Mouse (Mus musculus): ENCODE data around the gene Mfge8. TPM values are rescaled to one million over a fixed set of nuclear protein-coding genes. Genes with fewer than 3 reads are reported as not detected.
A peak's percentile ranks its signal among the peaks of the same experiment; 100 is the strongest.

Mfge8 gene
- polyA plus RNA-seq (2015; fragmentation: Nextera tagmentation; extraction: Ambion mirVana), result 172 and 174 TPM in 2 replicates

DNA sequence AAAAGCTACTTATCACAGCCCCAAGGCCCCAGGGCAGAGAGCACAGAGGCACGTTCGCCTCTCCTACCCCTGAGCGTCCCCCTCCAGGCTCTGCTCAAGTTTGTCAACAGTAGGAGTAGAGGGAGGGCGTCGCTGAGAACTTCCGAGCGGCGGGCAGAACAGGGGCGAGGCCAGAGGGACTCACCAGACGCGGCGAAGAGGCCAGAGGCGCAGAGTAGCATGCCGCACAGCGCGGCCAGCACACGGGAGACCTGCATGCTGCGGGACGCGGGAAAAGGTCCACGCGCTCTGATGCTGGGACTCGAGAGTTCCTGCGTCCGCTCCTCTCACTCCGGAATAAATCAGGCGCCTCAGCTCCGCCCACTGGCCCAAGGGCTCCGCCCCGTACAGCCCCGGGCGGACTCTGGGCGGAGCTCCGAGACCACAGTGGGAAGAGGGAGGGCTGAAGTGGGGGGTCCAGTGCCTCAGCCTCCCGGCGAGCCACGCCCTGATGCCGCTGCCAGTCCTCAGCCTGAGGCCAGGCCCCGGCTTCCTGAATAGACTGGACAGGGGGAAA is at the start of gene Mfge8:
TSS of gene Mfge8 (minus strand) at position 350 of the 556 bp plus-strand sequence.
- WGBS, result under 1% methylated on average over 39 of the region's 39 CpGs
- H3K4me2 ChIP-seq (replicated peaks), result peak within 1 kb of the TSS; percentile 79
- H3K27ac ChIP-seq, result peak within 1 kb of the TSS; percentile 73
- peaks cover 15% of the 10 kb centered on the region for H3K4me1 ChIP-seq (replicated peaks)
- peak within 1 kb of the TSS; percentile 67 for H3K9ac ChIP-seq
- no peaks in the 10 kb centered on the region for H3K36me3 ChIP-seq
- peak; percentile 97 for ATAC-seq
- H3K9me3 ChIP-seq, result no peaks in the 10 kb centered on the region
- H3K27me3 ChIP-seq (replicated peaks), result no peaks in the 10 kb centered on the region
- peak within 1 kb of the TSS; percentile 66 for H3K4me3 ChIP-seq (replicated peaks)

- WGBS, result 79% methylated on average over 16 of the region's 16 CpGs
- Histone ChIP-seq H3K4me1 (replicated peaks) (no peaks in the 10 kb centered on the region), H3K9me3 (no peaks in the 10 kb centered on the region), H3K4me3 (replicated peaks) (no peak overlapping the region), H3K9ac (no peak overlapping the region), H3K4me2 (replicated peaks) (no peak overlapping the region), H3K27ac (no peak overlapping the region), H3K27me3 (replicated peaks) (no peaks in the 10 kb centered on the region), H3K36me3 (no peaks in the 10 kb centered on the region)
- no peak for ATAC-seq
Measured at GRCm38 (mm10) chr7:79194560-79195413, 45.9 kb upstream of the Mfge8 start.

DNA sequence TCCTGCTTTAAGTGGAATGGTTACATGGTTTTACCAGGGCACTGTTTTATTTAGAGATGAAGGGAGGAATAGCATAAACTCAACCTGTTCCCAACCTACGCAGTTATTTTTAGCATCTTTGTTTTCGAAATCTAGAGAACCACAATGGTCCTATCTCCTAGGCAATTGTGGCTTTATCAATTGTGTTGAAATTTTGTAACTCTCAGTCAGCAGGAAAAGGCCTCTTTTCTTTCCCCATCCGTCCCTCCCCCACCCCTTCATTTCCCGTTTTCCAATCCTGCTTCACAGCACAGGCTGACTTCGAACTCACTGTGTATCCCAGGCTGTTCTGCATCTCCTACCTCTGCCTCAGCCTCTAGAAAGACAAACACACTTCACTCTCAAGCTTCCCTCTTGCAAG is 45.1 kb upstream of the Mfge8 start:
- no peak overlapping the region for H3K4me3 ChIP-seq (replicated peaks)
- H3K27me3 ChIP-seq (replicated peaks), result no peaks in the 10 kb centered on the region
- no peak for ATAC-seq
- no peaks in the 10 kb centered on the region for H3K36me3 ChIP-seq
- no peaks in the 10 kb centered on the region for H3K4me1 ChIP-seq (replicated peaks)
- no peak overlapping the region for H3K27ac ChIP-seq
- no peak overlapping the region for H3K4me2 ChIP-seq (replicated peaks)
- WGBS, result 62% methylated on average over 5 of the region's 5 CpGs
- no peak overlapping the region for H3K9ac ChIP-seq
- no peaks in the 10 kb centered on the region for H3K9me3 ChIP-seq

DNA sequence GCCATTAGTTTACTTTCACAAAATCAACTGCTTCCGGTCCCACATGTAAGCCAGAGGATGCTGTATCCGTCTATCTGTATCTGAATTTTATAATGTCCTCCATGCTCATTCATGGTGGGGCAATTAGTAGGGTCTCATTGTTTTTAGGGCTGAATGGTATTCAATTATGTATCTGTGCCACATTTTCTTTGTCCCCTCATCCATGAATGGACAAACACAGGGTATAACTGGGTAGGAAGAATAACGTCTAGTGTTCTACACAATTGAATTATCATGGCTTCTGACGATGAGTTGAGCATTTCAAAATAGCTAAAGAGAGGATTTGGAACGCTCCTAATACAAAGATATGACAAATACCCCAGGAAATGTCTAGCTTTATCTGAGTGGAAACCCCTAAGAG is 42.6 kb upstream of the Mfge8 start:
- Histone ChIP-seq H3K4me1 (replicated peaks) (no peaks in the 10 kb centered on the region), H3K4me3 (replicated peaks) (no peak overlapping the region), H3K4me2 (replicated peaks) (no peak overlapping the region), H3K27me3 (replicated peaks) (no peaks in the 10 kb centered on the region), H3K9ac (no peak overlapping the region), H3K9me3 (no peaks in the 10 kb centered on the region), H3K27ac (no peak overlapping the region), H3K36me3 (no peaks in the 10 kb centered on the region)
- WGBS, result 71% methylated on average over 5 of the region's 5 CpGs
- no peak for ATAC-seq

DNA sequence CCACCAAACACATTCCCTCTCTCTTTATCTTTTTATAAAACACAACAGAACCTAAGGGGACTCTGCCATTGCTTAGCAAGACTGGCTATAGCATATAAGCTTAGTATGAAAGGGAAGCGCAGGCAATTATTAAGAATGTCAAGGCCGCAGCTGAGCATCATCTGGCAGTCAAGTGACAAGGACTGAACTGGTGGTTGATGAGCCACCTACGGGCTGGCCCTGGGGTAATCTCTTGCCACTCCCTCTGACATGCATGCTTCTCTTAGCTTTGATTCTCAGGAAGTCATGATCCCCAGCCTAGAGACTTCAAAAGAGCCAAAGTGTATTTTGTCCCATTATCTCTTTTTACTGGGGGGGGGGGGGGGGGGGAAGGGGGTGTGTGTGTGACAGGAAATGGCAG is 41.7 kb upstream of the Mfge8 start:
- 37% methylated on average over 3 of the region's 3 CpGs for WGBS
- no peak overlapping the region for H3K4me3 ChIP-seq (replicated peaks)
- no peak overlapping the region for H3K4me2 ChIP-seq (replicated peaks)
- H3K9ac ChIP-seq, result no peak overlapping the region
- no peaks in the 10 kb centered on the region for H3K27me3 ChIP-seq (replicated peaks)
- H3K27ac ChIP-seq, result no peak overlapping the region
- H3K36me3 ChIP-seq, result no peaks in the 10 kb centered on the region
- ATAC-seq, result no peak
- H3K9me3 ChIP-seq, result no peaks in the 10 kb centered on the region
- no peaks in the 10 kb centered on the region for H3K4me1 ChIP-seq (replicated peaks)

- 19% methylated on average over 3 of the region's 5 CpGs for WGBS
- H3K27me3 ChIP-seq (replicated peaks), result no peaks in the 10 kb centered on the region
- H3K9me3 ChIP-seq, result no peaks in the 10 kb centered on the region
- no peak overlapping the region for H3K4me2 ChIP-seq (replicated peaks)
- H3K4me1 ChIP-seq (replicated peaks), result no peaks in the 10 kb centered on the region
- no peak overlapping the region for H3K9ac ChIP-seq
- H3K27ac ChIP-seq, result no peak overlapping the region
- no peaks in the 10 kb centered on the region for H3K36me3 ChIP-seq
- H3K4me3 ChIP-seq (replicated peaks), result no peak overlapping the region
- no peak for ATAC-seq
Measured at GRCm38 (mm10) chr7:79189211-79189610, 40.4 kb upstream of the Mfge8 start.

- H3K4me1 ChIP-seq (replicated peaks), result no peaks in the 10 kb centered on the region
- H3K9me3 ChIP-seq, result no peaks in the 10 kb centered on the region
- H3K9ac ChIP-seq, result no peak overlapping the region
- no peaks in the 10 kb centered on the region for H3K27me3 ChIP-seq (replicated peaks)
- no peak overlapping the region for H3K27ac ChIP-seq
- WGBS, result 86% methylated on average over 2 of the region's 2 CpGs
- no peak overlapping the region for H3K4me2 ChIP-seq (replicated peaks)
- no peaks in the 10 kb centered on the region for H3K36me3 ChIP-seq
- ATAC-seq, result no peak
- no peak overlapping the region for H3K4me3 ChIP-seq (replicated peaks)
Measured at GRCm38 (mm10) chr7:79187591-79187990, 38.7 kb upstream of the Mfge8 start.

DNA sequence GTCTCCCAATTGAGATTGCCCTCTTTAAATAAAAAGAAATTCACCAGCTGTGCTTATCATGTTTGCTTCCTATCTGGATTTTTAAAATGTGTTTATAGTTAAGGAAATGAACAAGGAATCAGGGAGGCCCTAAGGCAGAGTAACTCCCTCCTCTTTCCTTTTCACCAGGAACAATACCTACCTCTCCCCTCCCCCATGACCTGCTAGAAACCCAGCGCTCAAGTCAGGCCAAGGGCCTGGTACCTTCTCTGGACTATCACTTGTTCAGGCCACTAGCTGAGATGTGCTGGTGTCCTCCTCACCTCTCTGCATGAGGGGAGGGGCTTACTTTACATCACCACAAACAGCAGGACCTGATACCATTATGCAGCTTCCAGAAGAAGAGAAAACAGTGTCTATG is 34.6 kb upstream of the Mfge8 start:
- no peak overlapping the region for H3K27ac ChIP-seq
- no peak for ATAC-seq
- H3K36me3 ChIP-seq, result no peaks in the 10 kb centered on the region
- no peak overlapping the region for H3K4me3 ChIP-seq (replicated peaks)
- no peaks in the 10 kb centered on the region for H3K4me1 ChIP-seq (replicated peaks)
- no peak overlapping the region for H3K9ac ChIP-seq
- H3K27me3 ChIP-seq (replicated peaks), result no peaks in the 10 kb centered on the region
- no peaks in the 10 kb centered on the region for H3K9me3 ChIP-seq
- 68% methylated on average over 1 of the region's 1 CpGs for WGBS
- H3K4me2 ChIP-seq (replicated peaks), result no peak overlapping the region

- no peak overlapping the region for H3K27ac ChIP-seq
- no peaks in the 10 kb centered on the region for H3K9me3 ChIP-seq
- 64% methylated on average over 3 of the region's 3 CpGs for WGBS
Measured at GRCm38 (mm10) chr7:79173800-79174199, 24.9 kb upstream of the Mfge8 start.

GRCm38 (mm10) chr7:79171782-79172181 is 22.9 kb upstream of the Mfge8 start:
- Histone ChIP-seq H3K27ac (no peak overlapping the region), H3K4me2 (replicated peaks) (no peak overlapping the region), H3K9me3 (no peaks in the 10 kb centered on the region), H3K9ac (no peak overlapping the region), H3K36me3 (no peaks in the 10 kb centered on the region), H3K4me1 (replicated peaks) (peaks cover 8% of the 10 kb centered on the region; the same call in 1 of the 2 replicates), H3K4me3 (replicated peaks) (no peak overlapping the region), H3K27me3 (replicated peaks) (no peaks in the 10 kb centered on the region)
- 59% methylated on average over 1 of the region's 1 CpGs for WGBS
- peak; percentile 49 for ATAC-seq

More at GRCm38 (mm10) chr7:79173800-79174199, 24.9 kb upstream of the Mfge8 start:
- ATAC-seq, result no peak
- peaks cover 8% of the 10 kb centered on the region; the same call in 1 of the 2 replicates for H3K4me1 ChIP-seq (replicated peaks)
- H3K9ac ChIP-seq, result no peak overlapping the region
- no peaks in the 10 kb centered on the region for H3K36me3 ChIP-seq
- H3K27me3 ChIP-seq (replicated peaks), result no peaks in the 10 kb centered on the region
- no peak overlapping the region for H3K4me3 ChIP-seq (replicated peaks)
- no peak overlapping the region for H3K4me2 ChIP-seq (replicated peaks)

- Histone ChIP-seq H3K36me3 (no peaks in the 10 kb centered on the region), H3K9me3 (no peaks in the 10 kb centered on the region), H3K27ac (no peak overlapping the region), H3K4me1 (replicated peaks) (0 out of 2 replicates have a peak, but pooled peaks cover 4% of the 10 kb centered on the region), H3K27me3 (replicated peaks) (no peaks in the 10 kb centered on the region), H3K4me3 (replicated peaks) (no peak overlapping the region), H3K4me2 (replicated peaks) (no peak overlapping the region), H3K9ac (no peak overlapping the region)
- WGBS, result 83% methylated on average over 14 of the region's 14 CpGs
- no peak for ATAC-seq
Measured at GRCm38 (mm10) chr7:79167006-79167562, 18.2 kb upstream of the Mfge8 start.

DNA sequence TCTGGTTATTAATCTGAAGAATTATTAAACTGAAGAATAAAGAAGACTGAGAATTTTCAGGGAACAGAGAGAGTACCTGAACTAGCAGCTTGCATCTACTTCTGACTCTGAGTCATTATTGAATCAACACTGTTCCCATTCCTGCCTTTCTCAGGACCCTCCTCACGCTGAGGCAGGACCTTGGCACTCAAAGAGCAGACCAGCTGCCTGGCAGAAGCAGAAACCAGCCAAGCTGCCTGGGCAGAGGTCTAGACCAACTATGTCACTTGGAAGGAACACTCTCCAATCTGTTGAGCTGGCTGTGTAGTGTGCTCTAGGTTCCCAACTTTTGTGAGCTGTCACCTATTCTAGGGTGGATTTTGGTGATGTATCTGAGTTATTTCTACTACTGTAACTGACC is 10.5 kb upstream of the Mfge8 start:
- ATAC-seq, result no peak
- no peaks in the 10 kb centered on the region for H3K4me1 ChIP-seq (replicated peaks)
- H3K27ac ChIP-seq, result no peak overlapping the region
- no peaks in the 10 kb centered on the region for H3K9me3 ChIP-seq
- whole genome bisulfite sequencing, result 59% methylated on average over 1 of the region's 1 CpGs
- H3K27me3 ChIP-seq (replicated peaks), result no peaks in the 10 kb centered on the region
- H3K9ac ChIP-seq, result no peak overlapping the region
- H3K4me2 ChIP-seq (replicated peaks), result no peak overlapping the region
- H3K4me3 ChIP-seq (replicated peaks), result no peak overlapping the region
- H3K36me3 ChIP-seq, result no peaks in the 10 kb centered on the region
